Mouse (Mus musculus): Measurements from ENCODE around the gene Ccdc187. TPM values are rescaled to one million over a fixed set of nuclear protein-coding genes. Genes with fewer than 3 reads are reported as not detected.

Ccdc187 gene
- 0.58 and 0.82 TPM in 2 replicates for polyA plus RNA-seq (2015; fragmentation: Nextera tagmentation; extraction: Ambion mirVana)

GRCm38 (mm10) chr2:26294457-26294856 is at the start of gene Ccdc187:
Gene Ccdc187, minus strand, starts transcription at chr2:26294557.
- Histone ChIP-seq H3K27me3 (ENCODE audit: control insufficient read depth, insufficient read depth, low read length) (no peaks in the 10 kb centered on the region), H3K4me3 (replicated peaks; ENCODE audit: low read length) (no peak within 1 kb of the TSS), H3K27ac (ENCODE audit: low read length) (no peak within 1 kb of the TSS), H3K36me3 (ENCODE audit: control insufficient read depth, insufficient read depth, low read length) (no peaks in the 10 kb centered on the region), H3K4me2 (ENCODE audit: low read depth, low read length) (no peak within 1 kb of the TSS), H3K9me3 (replicated peaks; ENCODE audit: control insufficient read depth, low read length) (no peaks in the 10 kb centered on the region), H3K9ac (ENCODE audit: low read length) (no peak within 1 kb of the TSS), H3K4me1 (ENCODE audit: control insufficient read depth, insufficient read depth, low read length) (peaks cover 24% of the 10 kb centered on the region)
- ATAC-seq (ENCODE audit: insufficient read depth, low FRiP score): no peak
- WGBS: 61% methylated on average over 2 of the region's 2 CpGs

GRCm38 (mm10) chr2:26342609-26343490 is 48.5 kb upstream of the Ccdc187 start:
- Histone ChIP-seq H3K9me3 (replicated peaks; ENCODE audit: control insufficient read depth, low read length) (no peaks in the 10 kb centered on the region), H3K36me3 (ENCODE audit: control insufficient read depth, insufficient read depth, low read length) (peaks cover 9% of the 10 kb centered on the region; the same call in 1 of the 2 replicates), H3K9ac (ENCODE audit: low read length) (peak overlapping the region; percentile 57), H3K4me2 (ENCODE audit: low read depth, low read length) (peak overlapping the region; percentile 32; the same call in 1 of the 2 replicates), H3K27ac (ENCODE audit: low read length) (peak overlapping the region; percentile 95), H3K4me3 (replicated peaks; ENCODE audit: low read length) (no peak overlapping the region; the same call in 1 of the 2 replicates), H3K4me1 (ENCODE audit: control insufficient read depth, insufficient read depth, low read length) (peaks cover 29% of the 10 kb centered on the region), H3K27me3 (ENCODE audit: control insufficient read depth, insufficient read depth, low read length) (no peaks in the 10 kb centered on the region)
- ATAC-seq (ENCODE audit: insufficient read depth, low FRiP score): peak; percentile 42
- WGBS: 52% methylated on average over 11 of the region's 11 CpGs

- H3K36me3 ChIP-seq (ENCODE audit: control insufficient read depth, insufficient read depth, low read length): peaks cover 5% of the 10 kb centered on the region; the same call in 1 of the 2 replicates
- H3K9me3 ChIP-seq (replicated peaks; ENCODE audit: control insufficient read depth, low read length): no peaks in the 10 kb centered on the region
- peak overlapping the region; percentile 6; the same call in 1 of the 2 replicates for H3K4me3 ChIP-seq (replicated peaks; ENCODE audit: low read length)
- peaks cover 27% of the 10 kb centered on the region for H3K4me1 ChIP-seq (ENCODE audit: control insufficient read depth, insufficient read depth, low read length)
- ATAC-seq (ENCODE audit: insufficient read depth, low FRiP score): peak; percentile 90
- H3K27ac ChIP-seq (ENCODE audit: low read length): peak overlapping the region; percentile 95
- H3K9ac ChIP-seq (ENCODE audit: low read length): peak overlapping the region; percentile 57
- H3K27me3 ChIP-seq (ENCODE audit: control insufficient read depth, insufficient read depth, low read length): no peaks in the 10 kb centered on the region
- peak overlapping the region; percentile 32 for H3K4me2 ChIP-seq (ENCODE audit: low read depth, low read length)
- 18% methylated on average over 10 of the region's 10 CpGs for WGBS
Measured at GRCm38 (mm10) chr2:26342044-26342443, 47.7 kb upstream of the Ccdc187 start.

- 68% methylated on average over 2 of the region's 2 CpGs for WGBS
- H3K27ac ChIP-seq (ENCODE audit: low read length): peak overlapping the region; percentile 95
- no peaks in the 10 kb centered on the region for H3K27me3 ChIP-seq (ENCODE audit: control insufficient read depth, insufficient read depth, low read length)
- peaks cover 4% of the 10 kb centered on the region; the same call in 1 of the 2 replicates for H3K36me3 ChIP-seq (ENCODE audit: control insufficient read depth, insufficient read depth, low read length)
- peaks cover 27% of the 10 kb centered on the region for H3K4me1 ChIP-seq (ENCODE audit: control insufficient read depth, insufficient read depth, low read length)
- peak overlapping the region; percentile 57 for H3K9ac ChIP-seq (ENCODE audit: low read length)
- ATAC-seq (ENCODE audit: insufficient read depth, low FRiP score): peak; percentile 29; the same call in 1 of the 2 replicates
- no peaks in the 10 kb centered on the region for H3K9me3 ChIP-seq (replicated peaks; ENCODE audit: control insufficient read depth, low read length)
- 0 out of 2 replicates have a peak overlapping the region, but pooled peaks have one; percentile 27 for H3K4me2 ChIP-seq (ENCODE audit: low read depth, low read length)
- H3K4me3 ChIP-seq (replicated peaks; ENCODE audit: low read length): no peak overlapping the region
Measured at GRCm38 (mm10) chr2:26341510-26341981, 47.2 kb upstream of the Ccdc187 start.

GRCm38 (mm10) chr2:26339204-26339551 is 44.8 kb upstream of the Ccdc187 start:
- no peak for ATAC-seq (ENCODE audit: insufficient read depth, low FRiP score)
- Histone ChIP-seq H3K4me3 (replicated peaks; ENCODE audit: low read length) (no peak overlapping the region), H3K27ac (ENCODE audit: low read length) (no peak overlapping the region), H3K9me3 (replicated peaks; ENCODE audit: control insufficient read depth, low read length) (no peaks in the 10 kb centered on the region), H3K4me1 (ENCODE audit: control insufficient read depth, insufficient read depth, low read length) (peaks cover 27% of the 10 kb centered on the region), H3K27me3 (ENCODE audit: control insufficient read depth, insufficient read depth, low read length) (no peaks in the 10 kb centered on the region), H3K9ac (ENCODE audit: low read length) (no peak overlapping the region), H3K36me3 (ENCODE audit: control insufficient read depth, insufficient read depth, low read length) (no peaks in the 10 kb centered on the region; the same call in 1 of the 2 replicates), H3K4me2 (ENCODE audit: low read depth, low read length) (no peak overlapping the region)
- WGBS: 84% methylated on average over 5 of the region's 5 CpGs

GRCm38 (mm10) chr2:26338302-26339203 is 44.2 kb upstream of the Ccdc187 start:
- no peaks in the 10 kb centered on the region for H3K9me3 ChIP-seq (replicated peaks; ENCODE audit: control insufficient read depth, low read length)
- H3K9ac ChIP-seq (ENCODE audit: low read length): no peak overlapping the region
- no peaks in the 10 kb centered on the region; the same call in 1 of the 2 replicates for H3K36me3 ChIP-seq (ENCODE audit: control insufficient read depth, insufficient read depth, low read length)
- 83% methylated on average over 8 of the region's 13 CpGs for WGBS
- no peak overlapping the region for H3K4me2 ChIP-seq (ENCODE audit: low read depth, low read length)
- H3K27me3 ChIP-seq (ENCODE audit: control insufficient read depth, insufficient read depth, low read length): no peaks in the 10 kb centered on the region
- peaks cover 27% of the 10 kb centered on the region for H3K4me1 ChIP-seq (ENCODE audit: control insufficient read depth, insufficient read depth, low read length)
- H3K4me3 ChIP-seq (replicated peaks; ENCODE audit: low read length): no peak overlapping the region
- H3K27ac ChIP-seq (ENCODE audit: low read length): no peak overlapping the region
- no peak for ATAC-seq (ENCODE audit: insufficient read depth, low FRiP score)

GRCm38 (mm10) chr2:26330702-26331101 is 36.3 kb upstream of the Ccdc187 start:
- H3K4me3 ChIP-seq (replicated peaks; ENCODE audit: low read length): no peak overlapping the region
- H3K4me2 ChIP-seq (ENCODE audit: low read depth, low read length): no peak overlapping the region
- H3K9me3 ChIP-seq (replicated peaks; ENCODE audit: control insufficient read depth, low read length): no peaks in the 10 kb centered on the region
- H3K27me3 ChIP-seq (ENCODE audit: control insufficient read depth, insufficient read depth, low read length): no peaks in the 10 kb centered on the region
- H3K36me3 ChIP-seq (ENCODE audit: control insufficient read depth, insufficient read depth, low read length): peaks cover 13% of the 10 kb centered on the region
- H3K9ac ChIP-seq (ENCODE audit: low read length): no peak overlapping the region
- WGBS: 70% methylated on average over 6 of the region's 6 CpGs
- H3K4me1 ChIP-seq (ENCODE audit: control insufficient read depth, insufficient read depth, low read length): no peaks in the 10 kb centered on the region
- ATAC-seq (ENCODE audit: insufficient read depth, low FRiP score): no peak
- H3K27ac ChIP-seq (ENCODE audit: low read length): no peak overlapping the region

- Histone ChIP-seq H3K27ac (ENCODE audit: low read length) (peak overlapping the region; percentile 11; the same call in 1 of the 2 replicates), H3K36me3 (ENCODE audit: control insufficient read depth, insufficient read depth, low read length) (peaks cover 17% of the 10 kb centered on the region), H3K9ac (ENCODE audit: low read length) (no peak overlapping the region), H3K27me3 (ENCODE audit: control insufficient read depth, insufficient read depth, low read length) (no peaks in the 10 kb centered on the region), H3K4me3 (replicated peaks; ENCODE audit: low read length) (no peak overlapping the region), H3K4me2 (ENCODE audit: low read depth, low read length) (no peak overlapping the region), H3K4me1 (ENCODE audit: control insufficient read depth, insufficient read depth, low read length) (no peaks in the 10 kb centered on the region), H3K9me3 (replicated peaks; ENCODE audit: control insufficient read depth, low read length) (no peaks in the 10 kb centered on the region)
- no peak; the same call in 1 of the 2 replicates for ATAC-seq (ENCODE audit: insufficient read depth, low FRiP score)
- WGBS: 88% methylated on average over 4 of the region's 4 CpGs
Measured at GRCm38 (mm10) chr2:26330056-26330468, 35.7 kb upstream of the Ccdc187 start.

Measured in stomach, embryonic 16.5 days (tissue).